8 mouse cellular contexts compared by ENCODE assay signal in the genomic region with DNA sequence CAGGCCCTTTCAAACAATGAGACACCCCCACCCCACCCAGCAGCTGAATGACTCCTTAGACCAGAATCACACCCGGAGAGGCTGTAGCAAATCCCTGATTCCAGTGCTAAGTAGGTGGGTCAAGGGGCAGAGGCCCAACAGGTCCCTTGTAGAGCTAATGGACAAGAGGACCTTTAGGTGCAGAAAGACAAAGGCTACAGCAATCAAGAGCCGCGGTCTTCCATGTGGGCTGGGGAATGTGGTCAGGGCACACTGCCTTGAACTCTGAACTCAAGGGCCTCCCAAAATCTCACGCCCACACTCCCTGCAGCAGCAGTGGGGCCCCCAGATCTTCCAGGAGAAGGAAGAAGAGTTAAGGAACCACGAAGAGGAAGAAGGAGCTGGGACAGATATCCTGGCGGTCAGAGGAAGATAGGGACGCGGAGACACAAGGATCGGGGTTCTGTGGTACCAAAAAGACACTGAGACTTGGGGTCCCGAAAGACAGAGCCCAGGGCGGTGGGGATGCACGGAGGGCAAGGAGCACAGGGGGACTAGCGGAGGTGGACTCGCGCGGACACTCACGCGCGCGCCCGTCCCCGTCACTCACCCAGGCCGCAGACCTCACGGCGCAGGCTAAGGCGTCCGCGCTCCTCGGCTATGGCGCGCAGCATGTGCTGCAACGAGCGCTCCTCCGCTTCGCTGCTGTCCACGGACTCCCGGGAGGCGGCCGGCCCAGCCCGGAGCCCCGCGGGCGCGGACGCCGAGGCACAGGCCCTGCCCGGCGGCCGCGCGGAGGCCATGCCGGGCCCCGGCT. TPM values are rescaled to one million over a fixed set of nuclear protein-coding genes. Genes with fewer than 3 reads are reported as not detected.
DNase-seq lines count a peak whose midpoint lies in the region; ATAC-seq and TF ChIP-seq lines count a peak whose summit lies in the region.

No protein-coding gene starts in this region.

- peak; percentile 66 to 69 for DNase-seq in right cerebral cortex, postnatal 10 days (ENCODE audit: low spot score in 2 of 2)
- DNase-seq in right cerebral cortex, postnatal 36 days (ENCODE audit: low spot score in 2 of 2), result no peak
- peak; percentile 28 for DNase-seq in adipocyte (ENCODE audit: low spot score)
- peak; percentile 50 for DNase-seq in forebrain, embryonic 10.5 days (ENCODE audit: extremely low spot score, low spot score)
- DNase-seq in hindbrain, postnatal 0 days (ENCODE audit: low spot score), result peak; percentile 74
- DNase-seq in lung, postnatal 10 days, result peak; percentile 58
- peak; percentile 59 for DNase-seq in right cerebral cortex, postnatal 25 days
- DNase-seq in ovary, postnatal 36 days (ENCODE audit: low spot score), result no peak

- peaks cover 31% of the 10 kb centered on the region for H3K27me3 ChIP-seq in forebrain, embryonic 10.5 days (ENCODE audit: poor library complexity, severe bottlenecking)
- no peaks in the 10 kb centered on the region for H3K27me3 ChIP-seq in hindbrain, postnatal 0 days (ENCODE audit: insufficient read depth, low read length)

- peaks cover 16% of the 10 kb centered on the region for H3K36me3 ChIP-seq in forebrain, embryonic 10.5 days (replicated peaks)
- no peaks in the 10 kb centered on the region for H3K36me3 ChIP-seq in hindbrain, postnatal 0 days (ENCODE audit: insufficient read depth, low read length)

- no peaks in the 10 kb centered on the region for H3K9me3 ChIP-seq in forebrain, embryonic 10.5 days
- H3K9me3 ChIP-seq in hindbrain, postnatal 0 days (ENCODE audit: low read length), result no peaks in the 10 kb centered on the region

- ATAC-seq in hindbrain, postnatal 0 days, result peak; percentile 61

- peak overlapping the region; percentile 97 for H3K9ac ChIP-seq in hindbrain, postnatal 0 days (replicated peaks; ENCODE audit: low read length)

- under 1% methylated on average over 53 of the region's 53 CpGs for WGBS in forebrain, embryonic 10.5 days
- under 1% methylated on average over 48 of the region's 53 CpGs for WGBS in hindbrain, postnatal 0 days

- peak overlapping the region; percentile 93 for H3K4me2 ChIP-seq in hindbrain, postnatal 0 days (ENCODE audit: low read depth, low read length)

- H3K4me1 ChIP-seq in forebrain, embryonic 10.5 days, result peaks cover 46% of the 10 kb centered on the region
- peaks cover 27% of the 10 kb centered on the region for H3K4me1 ChIP-seq in hindbrain, postnatal 0 days (ENCODE audit: insufficient read depth, low read length)

- no peak for TF ChIP-seq CTCF in hindbrain, postnatal 0 days (IDR thresholded peaks at IDR 0.05; ENCODE audit: low read depth)

- peak overlapping the region; percentile 89 for H3K27ac ChIP-seq in forebrain, embryonic 10.5 days
- peak overlapping the region; percentile 90 for H3K27ac ChIP-seq in hindbrain, postnatal 0 days

- H3K4me3 ChIP-seq in forebrain, embryonic 10.5 days, result peak overlapping the region; percentile 88
- peak overlapping the region; percentile 82 for H3K4me3 ChIP-seq in hindbrain, postnatal 0 days (ENCODE audit: low read length)

RNA-seq across cellular contexts. Expression of a gene that starts 1.1 kb away (rescaled TPM):
- polyA plus RNA-seq in forebrain, embryonic 10.5 days (2016; fragmentation: Nextera tagmentation; extraction: Ambion mirVana), result 9.6 and 9.8 TPM in 2 replicates
- 123 and 127 TPM in 2 replicates for total RNA-seq in hindbrain, postnatal 0 days (2014; rRNA removed)
- 23.0 and 23.6 TPM in 2 replicates for polyA plus RNA-seq in hindbrain, postnatal 0 days (2015; fragmentation: Nextera tagmentation; extraction: Ambion mirVana)

RNA-seq across cellular contexts. Expression of a gene that starts 29.7 kb away (rescaled TPM):
- not detected in 2 replicates for polyA plus RNA-seq in forebrain, embryonic 10.5 days (2016; fragmentation: Nextera tagmentation; extraction: Ambion mirVana)
- total RNA-seq in hindbrain, postnatal 0 days (2014; rRNA removed), result 1.0 and 6.5 TPM in 2 replicates
- polyA plus RNA-seq in hindbrain, postnatal 0 days (2015; fragmentation: Nextera tagmentation; extraction: Ambion mirVana), result 2.2 and 2.6 TPM in 2 replicates

RNA-seq across cellular contexts. Expression of a gene that starts 41.5 kb away (rescaled TPM):
- 31.0 and 31.1 TPM in 2 replicates for polyA plus RNA-seq in forebrain, embryonic 10.5 days (2016; fragmentation: Nextera tagmentation; extraction: Ambion mirVana)
- 16.0 and 18.2 TPM in 2 replicates for total RNA-seq in hindbrain, postnatal 0 days (2014; rRNA removed)
- polyA plus RNA-seq in hindbrain, postnatal 0 days (2015; fragmentation: Nextera tagmentation; extraction: Ambion mirVana), result 29.0 and 30.3 TPM in 2 replicates

Comparison
In these comparisons a context has a peak if more than half of its experiments do, and no peak if none do; other contexts are left out.
1. DNase-seq: peak in right cerebral cortex, postnatal 10 days (2 of 2), adipocyte (single experiment), forebrain, embryonic 10.5 days (single experiment), hindbrain, postnatal 0 days (single experiment), lung, postnatal 10 days (single experiment) and right cerebral cortex, postnatal 25 days (single experiment); none in right cerebral cortex, postnatal 36 days (0 of 2) and ovary, postnatal 36 days (single experiment).